Mouse (Mus musculus) cerebellum, adult 2 months (tissue): ENCODE data around the gene Eapp. TPM values are rescaled to one million over a fixed set of nuclear protein-coding genes. Genes with fewer than 3 reads are reported as not detected.
A peak's percentile ranks its signal among the peaks of the same experiment; 100 is the strongest.
"Not testable (repeated sequence)": the region's sequence is repeated elsewhere in the genome, so short reads cannot be mapped to it uniquely, and the experiment has no call there.

Source experiments
- DNase-seq, 2 experiments: peaks; one replicate each; pipeline ENCODE4 v3.0.0; 2021
- H3K27ac ChIP-seq: fragments of 200-500 bp; 2 replicates; pipeline ENCODE4 v1.5.1; 2012; ENCODE audit warnings: low read length, control low read depth, inconsistent platforms; ENCODE audit not compliant: insufficient read depth
- H3K27me3 ChIP-seq: fragments of 200-500 bp; 2 replicates; pipeline ENCODE4 v1.6.1; 2012; ENCODE audit warnings: inconsistent platforms, mild to moderate bottlenecking, low read length, moderate library complexity; ENCODE audit not compliant: control insufficient read depth, insufficient read depth
- H3K4me1 ChIP-seq: fragments of 200-500 bp; 2 replicates; pipeline ENCODE4 v1.6.1; 2011; ENCODE audit warnings: low read length; ENCODE audit not compliant: control insufficient read depth, insufficient read depth
- H3K4me3 ChIP-seq: fragments of 200-500 bp; replicated peaks from 2 replicates; pipeline ENCODE3; 2011; ENCODE audit warnings: mild to moderate bottlenecking, low read depth, low read length, control low read depth; ENCODE audit not compliant: insufficient read depth
- CTCF ChIP-seq: fragments of 200-500 bp; IDR thresholded peaks from 2 replicates; pipeline ENCODE4 v1.5.1; 2011; ENCODE audit warnings: low read depth, mild to moderate bottlenecking, control low read depth, low read length, moderate library complexity, borderline replicate concordance; ENCODE audit not compliant: insufficient read depth
- POLR2A ChIP-seq: fragments of 200-500 bp; IDR thresholded peaks from 2 replicates; pipeline ENCODE4 v1.6.1; 2011; ENCODE audit warnings: low read length, control low read depth, borderline replicate concordance; ENCODE audit not compliant: insufficient read depth
- WGBS: fragments of 180-500 bp; shearing (Covaris S2); methylation state at CpG from one replicate; pipeline ENCODE4 v1.1.7; 2018; 5-methylcytosine and 5-hydroxymethylcytosine counted together
- polyA plus RNA-seq: library from polyadenylated mRNA; depleted of rRNA; stranded (reverse); fragments of >200 nt; gene quantifications from 2 replicates; pipeline ENCODE4 v1.2.3, GENCODE M21; 2012

The Eapp gene
- polyA plus RNA-seq, 1 experiment = 27.4 TPM

GRCm38 (mm10) chr12:54709691-54710493 lies 14.2 kb upstream of the Eapp start:
- H3K4me3 ChIP-seq, H3K4me1 ChIP-seq, H3K27ac ChIP-seq, H3K27me3 ChIP-seq: not testable (repeated sequence)
- peak in 1 of 2 experiments; percentile 7 for DNase-seq
- WGBS = 0% methylated on average over 13 of the region's 44 CpGs

GRCm38 (mm10) chr12:54699394-54699793 lies 3.7 kb upstream of the Eapp start:
- Histone ChIP-seq H3K4me3 (no peak overlapping the region), H3K27me3 (no peaks in the 10 kb centered on the region), H3K27ac (no peak overlapping the region), H3K4me1 (no peaks in the 10 kb centered on the region; the same call in 1 of the 2 replicates)
- no peak for DNase-seq
- WGBS = 80% methylated on average over 7 of the region's 7 CpGs
- TF ChIP-seq POLR2A (no peak), CTCF (no peak)

GRCm38 (mm10) chr12:54697791-54698250 lies 2.1 kb upstream of the Eapp start:
- Histone ChIP-seq H3K27me3 (no peaks in the 10 kb centered on the region), H3K27ac (no peak overlapping the region)

GRCm38 (mm10) chr12:54697003-54697597 lies 1.4 kb upstream of the Eapp start:
- Histone ChIP-seq H3K4me1 (peaks cover 4% of the 10 kb centered on the region), H3K4me3 (no peak overlapping the region), H3K27me3 (no peaks in the 10 kb centered on the region), H3K27ac (no peak overlapping the region)
- DNase-seq = no peak
- 8% methylated on average over 7 of the region's 7 CpGs for WGBS
- TF ChIP-seq CTCF = no peak
- TF ChIP-seq POLR2A = no peak

More at GRCm38 (mm10) chr12:54697791-54698250, 2.1 kb upstream of the Eapp start:
- TF ChIP-seq POLR2A (no peak), CTCF (no peak)
- 42% methylated on average over 6 of the region's 6 CpGs for WGBS
- DNase-seq = peak in 1 of 2 experiments; percentile 38
- Histone ChIP-seq H3K4me3 (no peak overlapping the region), H3K4me1 (peaks cover 4% of the 10 kb centered on the region)

- peak; percentile 90 to 94 for DNase-seq
- WGBS = under 1% methylated on average over 32 of the region's 32 CpGs
- no peak for TF ChIP-seq CTCF
- peak; percentile 99 for TF ChIP-seq POLR2A
- Histone ChIP-seq H3K27me3 (no peaks in the 10 kb centered on the region), H3K4me3 (peak overlapping the region; percentile 74), H3K27ac (peak overlapping the region; percentile 12; the same call in 1 of the 2 replicates), H3K4me1 (peaks cover 4% of the 10 kb centered on the region)
Measured at GRCm38 (mm10) chr12:54696242-54697002, 725 bp upstream of the Eapp start.

- TF ChIP-seq CTCF = no peak
- no peak for TF ChIP-seq POLR2A
- 31% methylated on average over 12 of the region's 12 CpGs for WGBS
- H3K27me3 ChIP-seq = no peaks in the 10 kb centered on the region
- DNase-seq = no peak
- peaks cover 4% of the 10 kb centered on the region for H3K4me1 ChIP-seq
- H3K27ac ChIP-seq = peak overlapping the region; percentile 75
- peak overlapping the region; percentile 74 for H3K4me3 ChIP-seq
Measured at GRCm38 (mm10) chr12:54694847-54695510, 718 bp downstream of the Eapp start.

- peaks cover 4% of the 10 kb centered on the region for H3K4me1 ChIP-seq
- WGBS = 92% methylated on average over 5 of the region's 5 CpGs
- no peak for TF ChIP-seq POLR2A
- no peak for TF ChIP-seq CTCF
- no peak overlapping the region for H3K27ac ChIP-seq
- no peak overlapping the region for H3K4me3 ChIP-seq
- no peak for DNase-seq
- H3K27me3 ChIP-seq = no peaks in the 10 kb centered on the region
Measured at GRCm38 (mm10) chr12:54689082-54689481, 6.6 kb downstream of the Eapp start.
